Mouse (Mus musculus) gastrocnemius, postnatal 10 days (tissue): Measurements from ENCODE around the gene Arhgdia. TPM values are rescaled to one million over a fixed set of nuclear protein-coding genes. Genes with fewer than 3 reads are reported as not detected.
A peak's percentile ranks its signal among the peaks of the same experiment; 100 is the strongest.

Source experiments
- DNase-seq: peaks from one replicate; pipeline ENCODE4 v3.0.0; 2021; ENCODE audit warnings: mixed read lengths
- total RNA-seq, 2 experiments: library from RNA; stranded (reverse); gene quantifications; 2 replicates each; pipeline ENCODE4 v1.2.3; 2021

Gene Arhgdia
- total RNA-seq, 2 experiments from 2014 or later: 163 to 197 TPM

- no peak for DNase-seq
These were observed 30.5 kb downstream of the Arhgdia start, which contains the start of gene Ppp1r27 for GRCm38 (mm10) chr11:120550810-120551440. Gene Ppp1r27, minus strand, starts transcription at chr11:120551132.

GRCm38 (mm10) chr11:120549986-120550809 is 31.2 kb downstream of the Arhgdia start:
- DNase-seq: no peak

GRCm38 (mm10) chr11:120549168-120549945 is 32.1 kb downstream of the Arhgdia start, which contains the start of gene Mcrip1:
Gene Mcrip1, minus strand, starts transcription at chr11:120549727.
- DNase-seq: peak; percentile 97

GRCm38 (mm10) chr11:120548786-120549167 is 32.6 kb downstream of the Arhgdia start:
- no peak for DNase-seq

GRCm38 (mm10) chr11:120548214-120548613 is 33.2 kb downstream of the Arhgdia start:
- DNase-seq: no peak

- DNase-seq: no peak
These were observed 34.0 kb downstream of the Arhgdia start for GRCm38 (mm10) chr11:120547469-120547868.

GRCm38 (mm10) chr11:120545964-120546363 is 35.5 kb downstream of the Arhgdia start:
- DNase-seq: no peak

- no peak for DNase-seq
These were observed 39.0 kb downstream of the Arhgdia start for GRCm38 (mm10) chr11:120542376-120542775.

- no peak for DNase-seq
These were observed 39.5 kb downstream of the Arhgdia start for GRCm38 (mm10) chr11:120541907-120542306.

GRCm38 (mm10) chr11:120539285-120540014 is 42.0 kb downstream of the Arhgdia start:
- no peak for DNase-seq

GRCm38 (mm10) chr11:120538955-120539284 is 42.5 kb downstream of the Arhgdia start:
- DNase-seq: no peak

- peak; percentile 71 for DNase-seq
These were observed 42.9 kb downstream of the Arhgdia start for GRCm38 (mm10) chr11:120538485-120538884.

- no peak for DNase-seq
These were observed 45.6 kb downstream of the Arhgdia start for GRCm38 (mm10) chr11:120535804-120536203.

- DNase-seq: no peak
These were observed 46.3 kb downstream of the Arhgdia start for GRCm38 (mm10) chr11:120535145-120535544.

GRCm38 (mm10) chr11:120534093-120534492 is 47.3 kb downstream of the Arhgdia start:
- DNase-seq: no peak

GRCm38 (mm10) chr11:120531646-120532045 is 49.8 kb downstream of the Arhgdia start:
- DNase-seq: no peak

GRCm38 (mm10) chr11:120530085-120530964 is 51.1 kb downstream of the Arhgdia start, which contains the start of gene Gcgr:
Gene Gcgr, plus strand, starts transcription at chr11:120530699.
- peak; percentile 50 for DNase-seq

- no peak for DNase-seq
These were observed 52.5 kb downstream of the Arhgdia start for GRCm38 (mm10) chr11:120528903-120529302.
